Mouse (Mus musculus): ENCODE measurements around the gene Grk6. TPM values are rescaled to one million over a fixed set of nuclear protein-coding genes. Genes with fewer than 3 reads are reported as not detected.
A peak's percentile ranks its signal among the peaks of the same experiment; 100 is the strongest.
"Not testable (repeated sequence)": the region's sequence is repeated elsewhere in the genome, so short reads cannot be mapped to it uniquely, and the experiment has no call there.

Gene Grk6
- polyA plus RNA-seq, 1 experiment from 2014 or later = 29.5 TPM

- H3K27ac ChIP-seq = no peak overlapping the region
- no peaks in the 10 kb centered on the region for H3K9me3 ChIP-seq (replicated peaks; ENCODE audit: low read length)
- peaks cover 23% of the 10 kb centered on the region for H3K27me3 ChIP-seq (ENCODE audit: insufficient read depth, low read length)
- ATAC-seq (replicated peaks; ENCODE audit: low FRiP score, low read depth) = peak; percentile 34; the same call in 1 of the 2 replicates
- peak; percentile 76 for DNase-seq (ENCODE audit: low spot score)
- 15% methylated on average over 35 of the region's 35 CpGs for WGBS
- H3K4me3 ChIP-seq (replicated peaks; ENCODE audit: low read depth, low read length) = 0 out of 2 replicates have a peak overlapping the region, but pooled peaks have one; percentile 4
- peak overlapping the region; percentile 49 for H3K4me2 ChIP-seq (ENCODE audit: low read length)
- TF ChIP-seq CTCF (IDR thresholded peaks at IDR 0.05; ENCODE audit: low read depth) = peak; percentile 74
- no peaks in the 10 kb centered on the region for H3K36me3 ChIP-seq (ENCODE audit: insufficient read depth, low read length)
- no peak overlapping the region for H3K9ac ChIP-seq (ENCODE audit: low read depth, low read length)
- no peaks in the 10 kb centered on the region for H3K4me1 ChIP-seq (replicated peaks; ENCODE audit: insufficient read depth, low read length)
These were observed 23.7 kb upstream of the Grk6 start for GRCm38 (mm10) chr13:55420933-55421800.

- Histone ChIP-seq H3K4me2 (ENCODE audit: low read length) (no peak within 1 kb of the TSS), H3K27me3 (ENCODE audit: insufficient read depth, low read length) (peaks cover 4% of the 10 kb centered on the region; the same call in 1 of the 2 replicates), H3K4me1 (replicated peaks; ENCODE audit: insufficient read depth, low read length) (no peaks in the 10 kb centered on the region), H3K9me3 (replicated peaks; ENCODE audit: low read length) (no peaks in the 10 kb centered on the region), H3K36me3 (ENCODE audit: insufficient read depth, low read length) (no peaks in the 10 kb centered on the region), H3K27ac (no peak within 1 kb of the TSS), H3K4me3 (replicated peaks; ENCODE audit: low read depth, low read length) (no peak within 1 kb of the TSS), H3K9ac (ENCODE audit: low read depth, low read length) (no peak within 1 kb of the TSS)
- DNase-seq (ENCODE audit: low spot score) (no peak), ATAC-seq (replicated peaks; ENCODE audit: low FRiP score, low read depth) (no peak)
- 86% methylated on average over 10 of the region's 10 CpGs for WGBS
- no peak for TF ChIP-seq CTCF (IDR thresholded peaks at IDR 0.05; ENCODE audit: low read depth)
These were observed 18.3 kb upstream of the Grk6 start, which contains the start of gene F12 for GRCm38 (mm10) chr13:55426613-55427012. F12 (minus strand) TSS chr13:55426793.

GRCm38 (mm10) chr13:55429226-55429888 is 15.5 kb upstream of the Grk6 start:
- ATAC-seq (replicated peaks; ENCODE audit: low FRiP score, low read depth) (no peak), DNase-seq (ENCODE audit: low spot score) (peak; percentile 40)
- H3K27me3 ChIP-seq (ENCODE audit: insufficient read depth, low read length) = no peaks in the 10 kb centered on the region
- H3K9me3 ChIP-seq (replicated peaks; ENCODE audit: low read length) = no peaks in the 10 kb centered on the region
- H3K9ac ChIP-seq (ENCODE audit: low read depth, low read length) = no peak overlapping the region
- no peak overlapping the region for H3K4me2 ChIP-seq (ENCODE audit: low read length)
- H3K27ac ChIP-seq = no peak overlapping the region
- TF ChIP-seq CTCF (IDR thresholded peaks at IDR 0.05; ENCODE audit: low read depth) = no peak
- H3K36me3 ChIP-seq (ENCODE audit: insufficient read depth, low read length) = no peaks in the 10 kb centered on the region
- H3K4me3 ChIP-seq (replicated peaks; ENCODE audit: low read depth, low read length) = no peak overlapping the region
- 51% methylated on average over 12 of the region's 12 CpGs for WGBS
- no peaks in the 10 kb centered on the region for H3K4me1 ChIP-seq (replicated peaks; ENCODE audit: insufficient read depth, low read length)

- Histone ChIP-seq H3K27ac (no peak overlapping the region), H3K9me3 (replicated peaks; ENCODE audit: low read length) (no peaks in the 10 kb centered on the region), H3K9ac (ENCODE audit: low read depth, low read length) (no peak overlapping the region), H3K36me3 (ENCODE audit: insufficient read depth, low read length) (no peaks in the 10 kb centered on the region), H3K4me3 (replicated peaks; ENCODE audit: low read depth, low read length) (no peak overlapping the region), H3K4me1 (replicated peaks; ENCODE audit: insufficient read depth, low read length) (no peaks in the 10 kb centered on the region), H3K27me3 (ENCODE audit: insufficient read depth, low read length) (no peaks in the 10 kb centered on the region), H3K4me2 (ENCODE audit: low read length) (no peak overlapping the region)
- 77% methylated on average over 2 of the region's 2 CpGs for WGBS
- TF ChIP-seq CTCF (IDR thresholded peaks at IDR 0.05; ENCODE audit: low read depth) = no peak
- DNase-seq (ENCODE audit: low spot score) (no peak), ATAC-seq (replicated peaks; ENCODE audit: low FRiP score, low read depth) (no peak)
These were observed 14.3 kb upstream of the Grk6 start for GRCm38 (mm10) chr13:55430566-55430965.

GRCm38 (mm10) chr13:55431889-55432685 is 12.8 kb upstream of the Grk6 start:
- WGBS = 69% methylated on average over 10 of the region's 10 CpGs
- no peaks in the 10 kb centered on the region for H3K27me3 ChIP-seq (ENCODE audit: insufficient read depth, low read length)
- H3K4me3 ChIP-seq (replicated peaks; ENCODE audit: low read depth, low read length) = no peak overlapping the region
- no peaks in the 10 kb centered on the region for H3K9me3 ChIP-seq (replicated peaks; ENCODE audit: low read length)
- no peak overlapping the region for H3K4me2 ChIP-seq (ENCODE audit: low read length)
- H3K27ac ChIP-seq = no peak overlapping the region
- TF ChIP-seq CTCF (IDR thresholded peaks at IDR 0.05; ENCODE audit: low read depth) = no peak
- no peaks in the 10 kb centered on the region for H3K4me1 ChIP-seq (replicated peaks; ENCODE audit: insufficient read depth, low read length)
- no peaks in the 10 kb centered on the region for H3K36me3 ChIP-seq (ENCODE audit: insufficient read depth, low read length)
- no peak overlapping the region for H3K9ac ChIP-seq (ENCODE audit: low read depth, low read length)
- ATAC-seq (replicated peaks; ENCODE audit: low FRiP score, low read depth) (no peak), DNase-seq (ENCODE audit: low spot score) (no peak)

GRCm38 (mm10) chr13:55437111-55437629 is 7.7 kb upstream of the Grk6 start:
- 78% methylated on average over 14 of the region's 15 CpGs for WGBS
- H3K9ac ChIP-seq (ENCODE audit: low read depth, low read length); H3K4me2 ChIP-seq (ENCODE audit: low read length); ATAC-seq (replicated peaks; ENCODE audit: low FRiP score, low read depth); H3K9me3 ChIP-seq (replicated peaks; ENCODE audit: low read length); DNase-seq (ENCODE audit: low spot score); H3K36me3 ChIP-seq (ENCODE audit: insufficient read depth, low read length); H3K4me1 ChIP-seq (replicated peaks; ENCODE audit: insufficient read depth, low read length); H3K4me3 ChIP-seq (replicated peaks; ENCODE audit: low read depth, low read length); H3K27ac ChIP-seq; H3K27me3 ChIP-seq (ENCODE audit: insufficient read depth, low read length): not testable (repeated sequence)

All from kidney, postnatal 0 days (tissue).